Mouse (Mus musculus): ENCODE measurements around the gene Cntnap2.

DNA sequence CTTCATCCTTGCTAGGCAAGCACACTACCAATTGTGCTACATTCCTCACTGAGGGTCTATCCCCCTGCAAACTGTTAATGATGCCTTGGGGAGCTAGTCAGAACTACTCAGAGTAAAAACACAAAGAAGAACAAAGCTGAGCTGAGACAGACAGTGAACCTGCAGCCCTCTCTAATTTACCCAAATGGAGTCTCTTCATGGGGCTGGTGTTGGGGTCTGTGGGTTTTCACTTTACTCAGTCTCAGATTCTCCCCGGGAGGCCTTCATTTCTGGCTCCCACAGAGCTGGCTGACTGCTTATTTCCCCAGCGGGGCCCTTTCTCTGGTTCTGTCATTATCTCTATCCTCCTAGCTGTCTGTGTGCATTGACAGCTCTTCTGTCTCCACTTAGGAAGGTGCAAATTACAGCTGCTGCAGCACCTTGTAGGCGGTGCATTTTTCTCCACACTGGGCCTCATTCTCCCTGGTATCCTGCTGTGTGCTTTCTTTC, 2200.5 kb downstream of the Cntnap2 start:
- no peak for TF ChIP-seq CTCF (IDR thresholded peaks at IDR 0.05)
- TF ChIP-seq EP300 (IDR thresholded peaks at IDR 0.05; ENCODE audit: insufficient read depth, low read depth, low read length) = no peak

All from heart, adult 2 months (tissue).